Mouse (Mus musculus): ENCODE measurements around the gene Ugt1a2.
"Not testable (repeated sequence)": the region's sequence is repeated elsewhere in the genome, so short reads cannot be mapped to it uniquely, and the experiment has no call there.

The Ugt1a2 gene

DNA sequence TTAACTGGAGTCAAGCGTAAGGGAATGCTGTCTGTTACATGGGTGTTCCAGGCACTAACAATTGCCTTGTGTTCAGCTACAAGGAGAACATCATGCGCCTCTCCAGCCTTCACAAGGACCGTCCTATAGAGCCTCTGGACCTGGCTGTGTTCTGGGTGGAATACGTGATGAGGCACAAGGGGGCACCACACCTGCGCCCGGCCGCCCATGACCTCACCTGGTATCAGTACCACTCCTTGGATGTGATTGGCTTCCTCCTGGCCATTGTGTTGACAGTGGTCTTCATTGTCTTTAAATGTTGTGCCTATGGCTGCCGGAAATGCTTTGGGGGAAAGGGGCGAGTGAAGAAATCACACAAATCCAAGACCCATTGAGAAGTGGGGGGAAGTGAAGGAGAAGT, 17.6 kb downstream of the Ugt1a2 start:
- DNase-seq, result peak; percentile 22 to 50

DNA sequence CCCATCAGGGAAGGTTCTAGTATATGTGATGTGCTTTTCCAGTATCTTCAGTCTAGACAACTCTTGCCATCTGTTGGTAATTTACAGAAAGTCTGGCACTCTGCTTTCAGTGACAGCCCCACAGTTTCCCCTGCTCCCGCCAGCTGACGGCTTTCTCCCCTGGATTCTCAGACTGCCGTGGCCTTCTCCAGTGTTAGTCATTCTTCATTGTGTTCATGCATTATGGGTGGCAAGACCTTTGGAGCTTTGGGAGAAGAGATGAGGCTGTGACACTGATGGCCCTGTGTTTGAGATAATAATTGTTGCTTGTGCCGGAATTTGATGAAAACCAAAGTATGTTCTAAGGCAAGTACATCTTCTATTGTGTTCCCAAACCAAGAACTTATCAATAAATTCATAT, 18.2 kb downstream of the Ugt1a2 start:
- no peak for DNase-seq

DNA sequence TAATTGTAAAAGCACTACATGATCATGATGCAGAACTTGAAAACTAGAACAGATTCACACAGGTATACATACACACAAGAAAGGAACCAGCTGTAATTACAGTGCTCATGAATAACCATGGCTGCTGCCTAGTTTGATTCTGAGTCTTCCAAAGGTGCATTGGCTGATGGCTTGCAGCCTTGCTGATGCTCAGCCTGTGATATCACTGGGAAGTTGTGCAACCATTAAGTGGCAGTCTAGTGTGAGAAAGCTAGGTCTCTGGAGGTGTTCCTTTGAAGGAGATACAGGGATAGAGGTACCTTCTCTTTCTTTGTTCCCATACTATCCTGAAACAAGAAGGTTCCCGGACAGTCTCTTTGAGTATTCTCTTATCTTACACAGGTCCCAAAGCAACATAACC, 18.7 kb downstream of the Ugt1a2 start:
- DNase-seq, result peak in 1 of 2 experiments; percentile 34

DNA sequence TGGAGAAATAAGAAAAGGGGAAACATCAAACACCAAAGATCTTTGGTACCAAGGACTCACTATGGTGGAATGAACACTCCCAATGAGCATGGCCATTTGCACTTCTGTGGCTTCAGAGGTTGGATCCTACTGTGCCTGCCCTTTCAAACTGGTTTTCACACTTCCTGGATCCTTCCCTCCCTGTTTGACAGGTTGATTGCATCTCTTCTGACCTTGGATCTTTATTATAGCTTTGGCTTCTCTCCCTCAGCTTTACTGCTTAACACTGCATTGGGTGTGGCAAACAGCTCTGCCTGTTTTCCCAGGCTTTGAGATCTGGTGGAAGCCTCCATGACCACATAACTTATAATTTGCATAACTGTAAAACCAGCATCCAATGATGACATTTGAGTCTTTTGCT, 19.9 kb downstream of the Ugt1a2 start:
- DNase-seq, result peak in 1 of 2 experiments; percentile 33

DNA sequence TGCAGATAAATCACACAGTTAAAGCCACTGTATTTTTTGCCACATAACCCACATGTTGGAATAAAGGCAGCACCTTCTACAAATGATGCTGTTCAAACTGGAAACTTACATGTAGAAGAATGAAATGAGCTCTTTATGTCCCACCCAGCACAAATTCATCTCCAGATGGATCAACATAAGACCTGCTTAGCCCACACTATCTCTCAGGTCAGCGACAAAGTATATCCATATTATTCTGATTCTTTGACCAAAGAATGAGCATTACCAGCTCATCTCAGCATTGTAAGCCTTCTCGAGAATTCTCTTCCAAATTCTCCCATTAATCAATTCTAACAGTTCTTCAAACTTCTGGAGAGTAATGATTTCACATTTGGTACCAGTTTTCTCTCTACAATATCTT, 21.8 kb downstream of the Ugt1a2 start:
- no peak for DNase-seq

DNA sequence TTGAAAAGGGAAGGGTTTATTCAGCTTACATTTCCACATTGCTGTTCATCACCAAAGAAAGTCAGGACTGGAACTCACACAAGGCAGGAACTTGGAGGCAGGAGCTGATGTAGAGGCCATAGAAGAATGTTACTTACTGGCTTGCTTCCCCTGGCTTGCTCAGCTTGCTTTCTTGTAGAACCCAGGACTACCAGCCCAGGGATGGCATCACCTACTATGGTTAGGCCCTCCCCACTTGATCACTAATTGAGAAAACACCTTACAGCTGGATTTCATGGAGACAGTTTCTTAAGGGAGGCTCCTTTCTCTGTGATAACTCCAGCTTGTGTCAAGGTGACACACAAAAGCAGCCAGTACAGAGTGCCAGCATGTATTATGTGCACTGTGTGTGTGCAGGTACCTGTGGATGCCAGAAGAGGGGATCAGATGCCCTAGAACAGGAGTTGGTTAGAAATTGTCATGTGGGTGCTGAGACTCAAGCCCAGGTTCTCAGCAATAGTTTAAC, 22.7 kb downstream of the Ugt1a2 start:
- DNase-seq, result peak in 1 of 2 experiments; percentile 37

DNA sequence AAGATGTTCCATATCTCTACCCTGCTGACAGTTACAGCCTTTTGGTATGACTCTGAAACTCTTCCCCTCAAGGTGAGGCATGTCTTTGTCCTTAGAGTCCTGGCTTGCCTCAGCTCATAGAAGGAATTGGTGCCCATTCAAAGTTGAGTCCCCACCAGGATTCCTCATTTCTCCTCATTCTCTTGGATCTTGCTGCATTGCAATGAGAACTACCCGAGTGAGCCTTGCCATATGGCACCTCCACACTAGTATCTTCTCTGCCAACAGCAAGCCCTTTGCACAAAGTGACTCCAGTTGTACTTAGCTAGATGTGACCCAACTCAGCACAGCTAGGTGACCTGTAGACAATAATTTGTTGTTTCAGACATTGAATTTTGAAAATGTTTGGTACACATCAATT, 23.2 kb downstream of the Ugt1a2 start:
- DNase-seq, result peak in 1 of 2 experiments; percentile 45

DNA sequence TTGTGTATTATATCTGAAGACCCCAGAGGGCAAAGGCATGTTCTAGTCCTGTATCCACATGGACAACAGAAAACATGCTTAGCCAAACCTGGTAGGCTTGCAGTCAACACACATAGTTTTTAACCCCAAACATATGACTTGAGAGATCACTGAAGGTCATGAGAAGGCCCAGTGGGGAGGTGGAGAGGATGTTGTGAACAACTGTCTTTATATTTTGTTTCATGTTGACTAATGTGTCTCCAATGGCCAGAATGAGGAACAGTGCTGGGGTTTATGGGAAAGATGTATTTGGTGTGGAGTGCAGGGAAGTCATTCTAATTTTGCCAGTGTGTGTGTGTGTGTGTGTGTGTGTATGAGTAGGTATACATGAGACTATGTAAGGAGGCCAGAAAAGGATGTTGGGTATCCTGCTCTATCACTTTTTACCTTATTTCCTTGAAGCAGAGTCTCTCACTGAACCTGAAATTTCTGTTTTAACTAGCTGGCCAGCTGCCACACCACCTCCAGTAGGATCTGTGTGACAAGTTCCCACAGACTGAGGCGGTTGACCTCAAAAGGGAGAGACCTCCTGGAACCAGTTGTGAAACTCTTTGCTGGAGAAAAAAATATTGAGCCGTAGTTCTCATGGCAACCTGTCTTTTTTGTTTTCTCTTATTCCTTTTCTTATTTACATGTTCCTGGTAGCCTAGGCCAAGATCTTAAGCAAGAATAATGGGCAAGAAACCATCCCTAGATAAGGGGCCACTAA, 23.8 kb downstream of the Ugt1a2 start:
- DNase-seq, result peak; percentile 52 to 71

DNA sequence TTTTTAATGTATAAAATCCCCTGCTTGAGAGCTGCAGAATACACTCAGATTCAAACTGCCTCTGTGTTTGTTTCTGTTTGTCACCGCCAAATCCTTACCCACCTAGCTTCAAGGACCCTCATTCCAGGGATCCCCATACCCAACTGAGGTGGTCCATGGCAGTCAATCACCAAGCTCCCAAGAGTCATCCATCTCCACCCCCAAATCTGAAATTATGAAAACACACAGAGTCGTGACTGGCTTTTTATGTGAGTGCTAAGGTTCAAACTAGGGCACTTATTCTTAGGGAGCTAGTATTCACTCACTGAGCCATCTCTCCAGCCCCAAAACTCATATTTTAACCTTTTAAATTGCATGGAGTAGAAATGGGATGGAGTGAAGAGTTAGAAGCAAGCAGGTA, 24.9 kb downstream of the Ugt1a2 start:
- DNase-seq, result not testable (repeated sequence)

DNA sequence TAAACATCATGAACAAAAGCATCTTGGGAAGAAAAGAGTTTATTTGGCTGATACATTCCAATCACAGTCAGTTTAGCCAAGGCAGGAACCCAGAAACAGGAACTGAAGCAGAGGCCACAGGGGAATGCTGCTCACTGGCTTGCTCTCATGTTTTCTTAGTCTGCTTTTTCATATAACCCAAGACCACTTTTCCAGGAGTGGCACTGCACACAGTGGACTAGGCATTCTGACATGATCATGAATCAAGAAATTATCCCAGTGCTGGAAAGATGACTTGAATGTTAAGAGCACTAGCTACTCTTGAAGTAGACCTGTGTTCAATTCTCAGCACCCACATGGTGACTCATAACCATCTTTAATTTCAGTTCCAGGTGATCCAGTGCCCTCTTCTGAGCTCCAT, 25.3 kb downstream of the Ugt1a2 start:
- DNase-seq, result peak; percentile 10 to 28

DNA sequence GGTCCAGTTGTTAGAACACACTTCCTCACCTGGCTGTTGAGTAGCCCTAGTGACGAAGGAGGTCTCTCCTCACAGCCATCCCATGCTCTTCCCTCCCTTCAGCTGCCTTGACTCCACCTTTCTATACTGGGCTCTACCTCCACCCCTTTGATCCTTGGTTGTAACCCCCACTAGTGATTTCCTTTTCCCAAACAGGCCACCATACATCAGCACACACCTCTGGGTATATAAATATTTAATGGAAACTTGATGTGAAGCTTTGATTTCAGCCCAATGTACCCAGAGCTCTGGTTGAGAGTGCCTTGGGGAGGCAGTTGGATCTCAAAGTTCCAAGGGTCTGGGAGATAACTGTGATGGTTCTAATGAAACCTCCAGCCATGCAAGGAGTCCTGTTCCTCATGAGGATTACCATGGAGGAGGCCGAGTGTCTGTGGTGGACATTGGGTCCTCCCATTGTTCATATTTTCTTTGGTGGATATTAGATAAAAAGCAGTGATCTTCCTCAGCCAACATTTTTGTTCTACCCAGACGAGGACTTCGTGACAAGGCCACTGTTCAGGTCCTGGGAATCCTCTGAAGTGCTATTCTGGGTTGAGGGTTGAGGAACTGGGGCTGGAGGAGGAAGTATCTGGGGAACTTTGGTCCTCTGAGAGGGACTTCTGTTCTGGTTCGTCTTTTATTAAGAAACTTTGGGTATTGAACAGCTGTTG, 26.4 kb downstream of the Ugt1a2 start, which contains the start of gene Mroh2a:
TSS of gene Mroh2a (plus strand) at position 317 of the 710 bp plus-strand sequence.
- DNase-seq, result peak in 1 of 2 experiments; percentile 39

DNA sequence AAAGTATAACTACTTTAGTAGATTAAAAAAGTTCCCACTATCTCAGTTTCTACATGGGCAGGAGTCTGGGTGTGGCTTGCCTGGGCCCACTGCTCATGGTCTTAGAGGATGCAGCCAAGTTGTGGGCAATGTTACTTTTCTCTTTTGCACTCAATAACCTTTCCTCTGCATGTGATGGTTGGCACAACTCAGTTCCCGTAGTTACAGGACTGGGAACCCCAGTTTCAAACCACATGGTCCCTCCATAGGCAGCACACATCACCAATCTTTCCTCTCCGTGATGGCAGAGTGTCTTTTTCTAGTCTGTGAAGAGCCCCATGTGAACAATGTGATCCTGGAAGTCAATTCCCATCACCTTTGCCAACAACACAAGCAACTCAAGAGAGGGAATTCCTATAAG, 27.1 kb downstream of the Ugt1a2 start:
- DNase-seq, result peak; percentile 2 to 32

DNA sequence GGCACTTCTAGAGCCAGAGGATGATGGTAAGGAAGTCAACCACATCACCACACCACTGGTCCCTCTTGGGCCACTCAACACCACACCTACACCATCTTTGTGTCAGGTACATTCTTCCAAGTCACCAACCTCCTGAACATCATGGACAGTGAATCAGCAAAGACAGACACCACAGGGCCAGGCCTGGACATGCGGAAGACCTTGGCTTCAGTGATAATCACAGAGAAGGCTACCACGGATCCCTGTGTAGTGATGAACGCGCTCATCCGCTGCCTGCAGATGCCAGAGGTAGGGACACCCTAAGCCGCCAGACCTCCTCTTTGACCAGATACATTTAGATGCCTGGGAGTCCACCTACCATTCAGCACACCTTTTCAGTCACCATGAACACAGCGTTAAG, 27.7 kb downstream of the Ugt1a2 start:
- peak; percentile 5 to 40 for DNase-seq

DNA sequence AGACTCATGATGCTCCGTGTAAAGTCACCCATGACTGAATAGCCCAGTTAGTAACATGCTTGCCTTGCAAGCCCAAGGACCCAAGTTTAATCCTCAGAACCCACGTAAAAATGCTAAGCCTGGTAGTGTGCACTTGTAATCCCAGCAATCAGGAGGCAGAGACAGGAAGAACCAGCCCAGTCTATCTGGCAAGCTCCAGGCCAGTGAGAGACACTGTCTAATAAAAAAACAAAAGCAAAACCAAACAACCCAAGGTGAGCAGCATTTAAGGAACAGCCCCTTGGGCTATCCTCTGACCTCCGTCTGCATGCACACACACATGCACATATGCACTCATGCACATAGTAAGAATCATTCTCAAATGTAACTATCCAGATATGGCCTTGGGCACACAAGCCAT, 29.2 kb downstream of the Ugt1a2 start:
- peak in 1 of 2 experiments; percentile 40 for DNase-seq

DNA sequence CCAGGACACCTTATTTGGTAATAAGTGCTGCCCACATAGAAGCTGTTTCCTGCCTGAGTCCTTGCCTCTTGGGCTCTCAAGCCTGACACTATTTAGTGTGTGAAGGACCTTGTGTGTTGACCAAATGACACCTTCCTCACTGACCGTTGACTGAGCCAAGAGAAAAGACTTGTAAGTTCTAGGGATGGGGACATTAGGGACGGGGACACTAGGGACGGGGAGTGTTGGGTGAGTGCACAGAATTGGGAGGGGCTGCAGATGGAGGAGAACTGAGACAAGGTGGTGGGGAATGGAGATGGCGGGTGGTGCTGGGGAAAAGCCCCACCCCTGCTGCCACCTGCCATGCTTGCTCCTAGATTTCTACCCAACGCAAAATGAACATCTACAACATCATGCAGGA, 29.6 kb downstream of the Ugt1a2 start:
- DNase-seq, result peak in 1 of 2 experiments; percentile 59

DNA sequence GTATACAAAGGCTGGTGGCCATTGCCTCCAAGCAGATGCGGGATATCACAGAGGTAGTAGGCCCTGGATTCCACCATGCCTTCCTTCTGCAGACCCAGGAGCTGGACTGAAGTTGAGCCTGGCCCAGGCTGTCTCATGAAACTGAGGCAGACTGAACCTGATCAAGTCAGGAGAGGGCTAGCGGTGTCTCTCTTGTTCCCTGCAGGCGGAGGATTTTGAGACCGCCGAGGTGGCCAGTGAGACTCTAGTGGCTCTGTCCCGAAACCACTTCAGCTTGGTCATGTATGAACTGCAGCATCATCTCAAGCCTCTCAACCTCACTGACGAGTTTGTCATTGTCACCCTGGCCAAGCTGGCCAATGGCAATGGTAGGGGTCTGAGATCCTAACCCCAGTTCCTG, 30.0 kb downstream of the Ugt1a2 start:
- peak in 1 of 2 experiments; percentile 49 for DNase-seq

DNA sequence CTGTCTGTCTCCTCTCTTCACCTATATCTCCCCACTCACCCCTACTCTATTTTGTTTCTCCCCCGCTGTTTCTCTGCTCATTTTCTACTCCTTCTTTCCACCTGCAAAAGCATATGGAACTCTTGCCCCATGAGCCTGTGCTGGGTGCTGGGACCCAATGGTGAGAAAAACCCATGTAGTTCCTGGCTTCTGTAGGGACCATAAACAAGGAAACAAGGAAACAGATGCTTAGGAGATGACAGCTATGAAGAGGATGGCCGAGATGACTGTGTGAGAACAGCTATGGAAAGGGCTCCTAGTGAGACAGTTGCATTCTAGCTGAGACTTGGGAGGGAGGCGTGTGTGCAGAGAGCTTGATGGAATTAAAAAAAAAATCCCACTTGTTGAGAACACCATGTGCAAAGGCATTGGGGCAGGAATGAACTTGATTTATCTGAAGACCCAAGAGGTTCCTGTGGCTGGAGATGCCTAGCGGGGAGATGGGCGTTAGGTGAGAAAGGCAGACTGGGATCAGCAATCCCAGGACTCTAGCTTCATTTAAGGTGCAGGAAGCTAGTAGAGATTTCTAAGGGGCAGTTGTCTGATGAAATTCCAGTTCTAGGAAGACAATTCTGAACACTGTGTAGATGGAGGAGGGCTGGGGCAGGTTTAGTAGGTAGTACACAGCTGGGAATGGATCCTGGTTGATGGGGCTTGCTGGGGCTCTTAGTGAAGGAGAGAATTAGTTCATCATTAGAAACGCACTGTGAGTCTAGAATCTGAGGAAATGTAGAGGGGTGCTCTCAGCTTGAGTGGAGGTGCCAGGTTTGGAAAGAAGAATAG, 30.8 kb downstream of the Ugt1a2 start:
- peak in 1 of 2 experiments; percentile 36 for DNase-seq

DNA sequence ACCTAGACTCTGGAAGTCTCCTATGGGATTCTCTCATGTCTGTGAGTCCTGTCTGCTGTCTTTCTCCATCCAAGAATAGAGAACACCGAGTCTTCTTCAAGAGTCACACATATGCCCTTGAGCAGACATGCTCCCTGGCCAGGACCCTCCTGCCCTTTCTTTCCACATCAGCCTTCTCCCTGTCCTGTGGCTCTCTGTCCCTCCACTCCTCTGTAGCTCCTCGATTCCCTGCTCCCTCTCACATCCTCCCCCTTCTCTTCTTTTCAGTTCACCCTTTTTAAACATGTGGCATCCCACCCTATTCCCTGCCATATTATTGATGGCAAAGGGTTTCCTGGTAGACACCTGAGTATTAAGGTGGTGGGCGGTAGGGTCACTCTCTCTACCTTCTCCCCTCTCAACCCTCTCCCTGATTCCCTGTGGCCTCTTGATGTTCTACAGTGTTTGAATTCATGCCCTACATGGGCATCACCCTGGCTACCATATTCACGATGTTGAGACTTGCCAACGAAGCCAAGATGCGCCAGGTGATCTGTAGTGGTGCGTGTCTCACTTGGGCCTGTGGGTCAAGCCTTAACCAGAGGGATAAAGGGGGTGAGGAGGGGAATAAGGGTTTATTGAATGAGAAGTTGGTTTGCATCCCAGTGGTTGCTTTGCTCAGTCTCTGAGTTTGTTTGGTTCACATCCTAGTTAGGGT, 31.6 kb downstream of the Ugt1a2 start:
- peak in 1 of 2 experiments; percentile 53 for DNase-seq

DNA sequence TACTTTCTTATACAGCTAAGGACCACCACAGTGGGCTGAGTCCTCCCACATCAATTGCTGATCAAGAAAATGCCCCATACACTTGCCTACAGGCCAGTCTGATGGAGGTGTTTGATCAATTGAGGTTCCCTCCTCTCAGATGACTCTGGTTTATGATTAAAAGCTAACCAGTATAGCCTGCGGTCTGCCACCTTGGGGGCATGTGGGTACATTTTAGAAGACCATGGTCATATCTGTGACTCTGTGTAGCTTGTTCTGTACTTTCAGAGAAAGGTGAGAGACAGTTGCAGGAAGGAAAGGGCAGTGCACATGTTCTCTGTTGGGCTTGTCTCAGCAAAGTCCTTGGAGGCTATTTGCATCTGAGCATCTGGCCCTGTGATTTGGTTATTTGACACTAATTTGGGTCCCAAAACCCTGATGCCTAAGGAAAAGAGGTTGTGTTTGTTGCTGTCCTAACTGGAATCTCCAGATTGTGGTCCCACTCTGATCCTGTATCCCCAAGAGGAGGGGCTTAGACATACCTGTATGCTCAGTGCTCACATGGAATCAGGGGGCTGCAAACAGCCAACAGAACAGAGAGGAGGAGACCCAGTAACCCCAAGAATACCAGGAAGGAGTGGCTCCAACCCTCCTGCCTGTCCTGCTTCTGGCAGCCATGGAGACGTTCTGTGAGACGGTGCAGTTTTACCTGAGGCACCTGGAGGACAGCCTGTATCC, 32.4 kb downstream of the Ugt1a2 start:
- peak in 1 of 2 experiments; percentile 34 for DNase-seq

DNA sequence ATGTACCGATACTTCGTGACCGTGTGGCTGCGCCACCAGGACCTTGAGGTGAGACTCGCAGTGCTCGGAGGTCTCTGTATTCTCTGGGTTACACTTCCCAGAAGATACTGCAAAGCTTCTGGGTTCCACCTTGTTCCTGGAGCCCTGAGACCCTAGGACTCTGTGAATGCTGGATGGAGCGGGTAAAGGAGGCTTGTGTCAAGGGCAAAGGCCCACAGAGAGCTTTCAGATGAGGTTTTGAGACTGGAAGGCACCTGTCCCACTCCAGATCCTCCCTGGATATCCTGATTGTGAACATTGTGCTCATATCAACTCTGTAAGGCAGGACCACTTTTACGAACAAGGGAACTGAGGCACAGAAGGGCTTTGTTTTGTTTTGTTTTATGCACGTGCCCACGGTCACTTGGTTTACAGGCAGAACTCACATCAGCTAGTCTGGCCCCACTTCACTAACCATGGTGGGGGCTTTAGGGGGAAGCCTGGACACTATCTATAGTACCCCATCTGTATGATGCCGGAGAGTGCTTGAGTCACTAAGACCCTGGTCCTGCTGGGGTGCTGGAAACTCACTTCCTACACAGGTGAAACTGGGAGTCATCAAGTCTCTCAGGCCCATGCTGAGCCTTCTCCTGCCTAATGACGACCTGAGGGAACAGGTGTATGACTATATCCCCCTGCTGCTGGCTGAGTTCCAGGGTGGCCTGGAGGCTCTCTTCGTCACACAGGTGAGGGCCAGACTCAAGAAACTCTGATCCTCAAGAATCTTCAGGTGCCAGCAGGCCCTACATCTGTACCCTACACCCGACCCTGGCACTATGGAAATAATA, 33.2 kb downstream of the Ugt1a2 start:
- DNase-seq, result peak in 1 of 2 experiments; percentile 65

DNA sequence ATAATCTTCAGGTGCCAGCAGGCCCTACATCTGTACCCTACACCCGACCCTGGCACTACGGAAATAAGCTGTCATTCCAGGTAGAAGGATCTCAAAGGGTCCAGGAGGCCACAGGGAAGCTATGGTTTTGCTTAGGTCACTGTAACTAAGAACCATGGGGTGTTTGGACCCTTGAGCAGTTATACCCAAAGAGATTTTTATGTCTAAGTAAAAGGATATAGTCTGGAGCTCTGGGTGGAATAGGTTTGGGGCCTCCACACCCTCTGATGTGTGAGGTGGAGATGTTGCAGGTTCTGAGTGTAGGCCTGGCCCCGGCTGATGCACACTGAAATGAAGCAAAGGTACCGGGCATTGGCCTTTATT, 33.8 kb downstream of the Ugt1a2 start:
- DNase-seq, result peak in 1 of 2 experiments; percentile 31

All from kidney, postnatal 25 days (tissue).